Mouse (Mus musculus): ENCODE measurements around the gene Cyp2w1. TPM values are rescaled to one million over a fixed set of nuclear protein-coding genes. Genes with fewer than 3 reads are reported as not detected.

The Cyp2w1 gene
- polyA plus RNA-seq, 1 experiment, result not detected

- DNase-seq (ENCODE audit: low read depth), result no peak
Observed at GRCm38 (mm10) chr5:139364911-139365571, 12.6 kb downstream of the Cyp2w1 start.

DNA sequence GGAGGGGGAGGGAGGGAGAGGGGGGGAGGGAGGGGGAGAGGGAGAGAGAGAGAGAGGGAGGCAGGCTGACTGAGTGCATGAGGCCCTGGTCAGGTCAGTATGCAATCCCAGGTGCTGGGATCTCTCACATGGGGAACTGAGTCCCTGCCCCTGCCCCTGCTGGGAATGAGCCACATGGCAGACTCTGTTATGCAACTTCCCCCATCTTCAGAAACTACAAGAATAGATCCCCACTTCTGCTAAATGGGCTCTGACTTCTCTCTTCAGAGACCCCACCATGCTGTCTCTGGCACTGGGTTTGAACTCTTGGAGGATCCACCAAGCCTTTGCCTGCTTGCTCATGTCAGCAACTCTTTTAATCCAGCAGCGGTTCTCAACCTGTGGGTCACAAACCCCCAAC, 13.4 kb downstream of the Cyp2w1 start:
- no peak for DNase-seq (ENCODE audit: low read depth)

DNA sequence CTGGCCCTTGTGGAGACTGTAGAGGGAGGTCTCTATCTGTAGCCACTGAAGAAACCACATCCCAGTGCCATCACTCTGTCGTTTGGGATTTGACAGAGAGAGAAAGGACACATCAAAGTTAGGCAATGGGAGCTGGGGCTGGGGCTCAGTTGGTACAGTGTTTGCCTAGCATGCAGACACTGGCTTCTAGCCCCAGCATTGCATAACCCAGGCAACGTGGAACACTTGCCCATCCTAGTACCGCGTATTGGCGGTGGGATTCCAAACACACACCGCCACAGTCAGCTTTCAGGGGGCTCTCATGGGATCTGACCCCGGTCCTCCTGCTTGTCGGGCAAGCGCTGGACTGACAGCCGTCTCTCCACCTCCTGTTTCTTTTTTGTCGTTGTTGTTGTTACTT, 14.1 kb downstream of the Cyp2w1 start:
- no peak for DNase-seq (ENCODE audit: low read depth)

DNA sequence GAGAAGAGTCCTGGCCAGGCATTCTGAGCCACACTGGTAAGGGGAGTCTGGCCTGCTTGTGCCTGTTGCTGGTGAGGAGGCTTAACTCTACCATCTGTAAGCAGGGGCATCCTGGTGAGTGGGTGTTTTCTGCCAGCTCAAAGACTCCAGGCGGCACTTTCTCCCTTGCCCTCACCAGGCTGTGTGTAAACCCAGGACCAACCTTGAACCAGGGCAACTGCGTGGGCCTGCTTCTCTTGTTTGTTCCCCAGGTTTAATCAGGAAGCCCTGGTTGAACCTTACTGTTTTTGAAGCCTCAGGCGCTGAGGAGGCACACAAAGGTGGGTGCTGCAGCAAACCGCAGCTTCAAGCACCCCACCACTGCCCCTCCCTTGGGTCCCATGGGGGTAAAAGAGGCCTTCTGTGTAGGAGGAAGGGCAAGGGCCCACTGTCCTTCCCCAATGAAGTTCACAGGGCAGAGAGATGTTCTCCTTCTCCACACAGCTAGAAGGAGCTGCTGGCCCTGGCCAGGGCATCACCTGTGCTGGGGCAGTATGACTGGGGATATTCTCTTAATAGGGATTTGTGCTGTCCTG, 15.6 kb downstream of the Cyp2w1 start:
- DNase-seq (ENCODE audit: low read depth), result no peak

DNA sequence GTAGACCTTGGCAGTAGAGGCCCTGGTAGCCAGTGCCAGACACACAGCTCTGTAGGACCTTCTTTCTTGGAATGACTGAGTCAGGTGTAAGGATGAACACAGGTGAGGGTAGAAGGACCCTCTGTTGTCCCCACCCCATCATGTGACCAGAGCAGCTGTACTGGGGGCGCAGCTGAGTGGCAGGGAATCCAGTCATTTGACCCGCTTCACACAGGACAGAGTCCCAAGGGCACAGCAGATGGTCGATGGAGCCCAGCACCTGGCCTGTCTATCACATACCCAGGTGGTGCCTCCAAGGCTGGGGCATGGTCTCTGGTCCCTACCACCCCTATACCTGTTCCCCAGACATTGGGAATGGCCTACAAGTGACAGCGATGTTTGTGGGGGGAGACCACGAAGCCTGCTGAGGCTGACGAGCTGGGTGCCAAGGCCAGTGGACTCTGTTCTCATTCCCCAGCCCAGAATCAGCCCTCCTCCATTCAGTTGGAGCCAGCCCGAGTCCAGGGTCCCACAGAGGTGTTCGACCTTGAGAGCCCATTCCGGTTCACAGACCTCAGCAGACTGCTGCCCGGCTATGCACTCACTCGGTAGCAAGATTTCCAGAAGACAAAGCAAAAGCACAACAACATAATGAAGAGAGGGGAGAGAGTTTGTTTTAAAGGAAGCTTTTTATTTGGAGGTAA, 16.4 kb downstream of the Cyp2w1 start:
- DNase-seq (ENCODE audit: low read depth), result no peak

DNA sequence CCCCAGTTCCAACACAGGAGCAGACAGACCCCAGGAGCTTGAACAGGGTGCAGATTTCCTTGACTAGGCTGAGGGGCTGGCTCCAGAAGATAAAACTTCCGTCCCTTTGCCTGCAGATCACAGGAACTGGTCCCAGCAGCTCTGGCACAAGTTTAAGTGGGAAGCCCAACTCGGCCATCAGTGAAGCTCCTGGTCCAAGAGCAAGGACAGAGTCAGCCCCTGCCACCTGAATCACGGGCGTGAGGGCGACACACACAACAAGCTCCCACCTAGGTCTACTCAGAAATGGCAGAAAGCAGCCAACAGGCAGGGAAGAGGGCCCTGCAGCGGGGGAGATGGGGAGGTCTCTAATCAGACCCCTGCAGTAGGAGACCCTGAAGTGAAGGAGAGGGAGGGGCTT, 17.9 kb downstream of the Cyp2w1 start:
- no peak for DNase-seq (ENCODE audit: low read depth)

GRCm38 (mm10) chr5:139371118-139371517, 18.7 kb downstream of the Cyp2w1 start:
- no peak for DNase-seq (ENCODE audit: low read depth)

DNA sequence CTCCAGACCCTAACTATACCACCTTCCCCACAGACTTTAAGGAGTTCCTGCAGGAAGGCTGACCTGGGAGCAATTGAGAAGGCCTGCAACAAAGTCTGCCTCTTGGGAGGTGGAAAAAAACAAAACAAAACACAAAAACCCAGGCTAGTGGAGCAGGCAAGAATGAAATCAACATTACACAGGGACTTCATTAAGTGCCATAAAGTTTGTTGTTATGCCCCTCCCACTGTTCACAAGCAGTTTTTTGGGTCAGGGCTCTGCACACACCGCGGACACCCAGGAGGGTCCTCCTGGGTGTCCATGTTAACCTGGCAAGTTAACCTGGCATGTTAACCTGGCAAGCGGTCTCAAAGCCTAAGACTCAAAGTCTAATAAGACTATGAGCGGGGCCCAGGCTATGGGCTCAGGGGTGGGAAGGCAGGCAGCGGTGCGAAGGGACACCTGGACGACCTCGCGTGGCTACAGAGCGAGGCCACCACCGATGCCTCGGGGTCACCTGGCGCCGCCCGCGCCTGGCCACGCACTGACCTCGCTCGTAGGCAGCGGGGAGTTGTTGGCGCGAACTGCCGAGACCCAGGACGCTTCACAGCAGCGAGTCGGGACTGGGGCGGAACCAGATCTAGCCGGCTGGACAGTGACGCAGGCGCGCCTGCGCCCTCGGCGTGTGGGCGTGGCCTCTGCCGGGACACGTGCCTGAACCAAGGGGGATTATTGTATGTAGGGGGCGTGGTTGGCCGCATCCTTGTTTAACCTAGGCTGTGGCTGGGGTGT, 19.4 kb downstream of the Cyp2w1 start:
- DNase-seq (ENCODE audit: low read depth), result no peak

DNA sequence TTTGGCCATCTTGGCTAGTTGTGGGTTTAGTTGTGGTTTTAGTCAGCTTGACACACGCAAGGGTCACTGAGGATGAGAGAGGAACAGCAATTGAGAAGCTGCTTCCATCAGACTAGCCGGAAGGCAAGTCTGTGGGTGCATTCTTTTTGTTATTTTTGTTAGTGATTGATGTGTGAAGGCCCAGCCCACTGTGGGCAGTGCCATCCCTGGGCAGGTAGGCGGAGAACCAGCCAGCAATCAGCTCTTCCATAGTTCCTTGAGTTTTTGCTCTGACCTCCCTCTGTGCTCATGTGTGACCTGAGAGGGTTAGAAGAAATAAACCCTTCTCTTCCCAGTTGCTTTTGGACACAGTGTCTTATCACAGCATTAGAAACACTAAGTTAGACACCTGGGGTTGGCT, 20.7 kb downstream of the Cyp2w1 start:
- no peak for DNase-seq (ENCODE audit: low read depth)

- DNase-seq (ENCODE audit: low read depth), result no peak
Observed at GRCm38 (mm10) chr5:139373889-139374444, 21.6 kb downstream of the Cyp2w1 start.

DNA sequence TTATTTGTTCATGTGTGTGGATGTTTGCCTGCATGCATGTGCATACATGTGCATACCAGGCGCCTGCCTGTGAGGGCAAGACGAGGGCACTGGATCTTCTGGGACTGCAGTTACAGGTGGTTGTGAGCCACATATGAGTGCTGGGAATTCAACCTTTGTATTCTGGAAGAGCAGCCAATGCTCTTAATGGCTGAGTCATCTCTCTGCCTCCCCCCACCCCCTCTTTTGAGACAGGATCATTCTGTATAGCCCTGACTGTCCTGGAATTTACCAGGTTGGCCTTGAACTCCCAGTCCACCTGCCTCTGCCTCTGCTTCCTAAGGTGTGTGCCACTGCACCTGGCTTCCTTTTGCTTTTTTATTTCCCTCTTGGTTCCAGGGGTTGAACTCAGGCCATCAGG, 22.4 kb downstream of the Cyp2w1 start:
- no peak for DNase-seq (ENCODE audit: low read depth)

GRCm38 (mm10) chr5:139377468-139378270, 25.3 kb downstream of the Cyp2w1 start, which contains the start of gene Gpr146:
Gpr146 (plus strand) TSS chr5:139377697.
- no peak for DNase-seq (ENCODE audit: low read depth)

- no peak for DNase-seq (ENCODE audit: low read depth)
Observed at GRCm38 (mm10) chr5:139378271-139378556, 25.8 kb downstream of the Cyp2w1 start.

DNA sequence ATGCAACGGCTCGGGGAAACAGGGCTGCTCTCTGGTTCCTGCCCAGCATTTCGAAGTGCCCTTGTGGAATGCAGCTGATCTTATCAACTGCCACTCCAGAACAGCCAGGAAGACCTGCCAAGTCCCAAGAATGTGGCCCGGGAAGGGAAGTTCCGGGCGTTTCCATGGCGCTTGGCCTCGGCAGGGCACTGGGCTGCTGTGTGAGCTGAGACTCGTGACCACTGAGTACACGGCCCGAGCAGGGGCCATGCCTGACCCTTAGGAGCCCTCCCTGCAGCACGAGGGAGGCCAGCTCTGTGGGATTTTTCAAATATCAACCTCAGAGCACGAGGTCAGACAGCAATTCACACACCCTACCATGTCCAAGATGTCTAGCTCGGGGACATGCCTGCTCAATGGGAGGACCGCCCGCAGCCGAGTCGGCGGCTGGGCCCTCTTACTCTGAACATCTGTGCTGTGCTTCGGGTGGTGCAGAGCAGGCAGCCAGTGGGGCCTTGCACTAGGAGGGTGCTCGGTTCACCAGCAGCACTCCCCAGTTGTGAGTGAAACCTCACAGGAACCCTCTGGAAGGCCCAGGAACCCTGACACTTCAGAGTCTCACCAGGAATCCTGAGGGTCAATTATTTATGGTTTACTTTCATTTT, 26.7 kb downstream of the Cyp2w1 start:
- DNase-seq (ENCODE audit: low read depth), result no peak

- DNase-seq (ENCODE audit: low read depth), result no peak
Observed at GRCm38 (mm10) chr5:139379771-139380384, 27.5 kb downstream of the Cyp2w1 start.

- DNase-seq (ENCODE audit: low read depth), result no peak
Observed at GRCm38 (mm10) chr5:139380385-139381248, 28.2 kb downstream of the Cyp2w1 start.

DNA sequence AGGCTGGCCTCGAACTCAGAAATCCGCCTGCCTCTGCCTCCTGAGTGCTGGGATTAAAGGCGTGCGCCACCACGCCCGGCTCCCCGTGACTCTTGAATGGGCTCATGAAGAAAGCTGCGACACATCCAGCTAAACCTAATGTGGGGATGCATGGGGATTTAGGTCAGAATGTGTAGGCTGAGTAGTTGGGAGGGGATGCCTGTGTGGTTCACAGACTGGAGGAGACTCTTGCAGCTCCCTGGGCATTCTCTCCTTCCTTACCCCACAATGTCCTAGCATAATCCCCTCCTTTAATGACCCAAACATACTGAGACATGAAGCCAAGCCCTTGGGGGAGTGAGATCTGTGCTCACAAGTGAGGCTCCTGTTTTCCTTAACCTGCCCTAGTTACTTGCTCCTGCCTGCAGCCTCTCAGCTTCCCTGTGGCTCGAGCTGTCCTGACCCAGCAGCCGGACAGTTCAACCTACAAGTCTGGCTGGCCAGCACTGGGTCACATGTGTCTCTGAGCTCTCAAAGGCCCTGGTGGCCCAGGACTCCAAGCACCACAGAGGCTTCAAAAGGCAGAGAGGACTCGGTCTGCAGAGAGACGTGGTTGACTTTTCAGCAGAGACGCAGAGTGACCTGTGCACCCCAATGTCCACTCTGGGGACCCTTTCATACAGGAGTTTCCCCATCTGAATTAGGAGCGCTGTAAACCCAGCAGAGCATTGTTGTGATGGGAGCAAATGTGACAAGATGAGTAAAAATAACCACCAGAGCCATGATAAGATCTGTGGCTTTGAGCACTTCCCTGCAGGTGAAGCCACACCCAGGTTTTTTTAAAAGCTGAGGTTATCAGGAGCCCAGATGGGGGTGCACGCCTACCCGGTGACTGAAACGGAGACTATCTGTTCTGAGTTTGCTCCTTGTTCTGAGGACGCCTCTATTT, 29.4 kb downstream of the Cyp2w1 start:
- no peak for DNase-seq (ENCODE audit: low read depth)

GRCm38 (mm10) chr5:139382760-139383159, 30.3 kb downstream of the Cyp2w1 start:
- no peak for DNase-seq (ENCODE audit: low read depth)

Measured in gonadal fat pad, adult 2 months (tissue).